Mouse (Mus musculus) layer of hippocampus, adult 8-10 months (tissue): ENCODE measurements around the gene Gm6657. TPM values are rescaled to one million over a fixed set of nuclear protein-coding genes. Genes with fewer than 3 reads are reported as not detected.

Experiments
- total RNA-seq, 4 experiments: library from RNA; stranded (reverse); gene quantifications; 2 replicates each; pipeline ENCODE4 v1.2.4; 2022

Gene Gm6657
- total RNA-seq, 4 experiments from 2014 or later: not detected

Other genes with a start within 250 kb of the Gm6657 start
- 10 to 100 TPM; 58.3 to 68.6 (median 67.5) TPM for gene Gphn, start 32.1 kb downstream of the Gm6657 start, total RNA-seq